Mouse (Mus musculus) MEL-GATA-1-ER (cell line): ENCODE measurements at regions not wholly inside any gene's neighbourhood (a gene's known extent, or its start where the extent isn't known, plus 50 kb on each side); places are given as distances from the start of the nearest gene placed in this dataset.

Source experiments
- DNase-seq: peaks from one replicate; pipeline ENCODE4 v3.0.0-alpha.2; 2012; ENCODE audit warnings: low read depth; ENCODE audit errors: extremely low read depth

GRCm38 (mm10) chr9:14173631-14174323 is 101.1 kb upstream of the Sesn3 start:
- no peak for DNase-seq

- DNase-seq = no peak
Observed at GRCm38 (mm10) chr9:14174324-14175040, 100.4 kb upstream of the Sesn3 start.

GRCm38 (mm10) chr9:14175041-14175881 is 99.6 kb upstream of the Sesn3 start:
- no peak for DNase-seq

GRCm38 (mm10) chr9:14179777-14180176 is 95.1 kb upstream of the Sesn3 start:
- DNase-seq = no peak

- DNase-seq = no peak
Observed at GRCm38 (mm10) chr9:14184261-14184660, 90.6 kb upstream of the Sesn3 start.

GRCm38 (mm10) chr9:14185681-14186080 is 89.2 kb upstream of the Sesn3 start:
- no peak for DNase-seq

- DNase-seq = peak; percentile 23
Observed at GRCm38 (mm10) chr9:14187753-14188152, 87.1 kb upstream of the Sesn3 start.

- DNase-seq = no peak
Observed at GRCm38 (mm10) chr9:14188504-14188903, 86.4 kb upstream of the Sesn3 start.

- no peak for DNase-seq
Observed at GRCm38 (mm10) chr9:14190660-14191059, 84.2 kb upstream of the Sesn3 start.

GRCm38 (mm10) chr9:14194748-14195147 is 80.1 kb upstream of the Sesn3 start:
- DNase-seq = no peak

GRCm38 (mm10) chr9:14199116-14199515 is 75.8 kb upstream of the Sesn3 start:
- no peak for DNase-seq

- no peak for DNase-seq
Observed at GRCm38 (mm10) chr9:14199983-14200700, 74.7 kb upstream of the Sesn3 start.

- DNase-seq = no peak
Observed at GRCm38 (mm10) chr9:14200852-14201251, 74.0 kb upstream of the Sesn3 start.

- no peak for DNase-seq
Observed at GRCm38 (mm10) chr9:14202551-14203306, 72.1 kb upstream of the Sesn3 start.

GRCm38 (mm10) chr9:14203307-14203695 is 71.6 kb upstream of the Sesn3 start:
- DNase-seq = no peak

- no peak for DNase-seq
Observed at GRCm38 (mm10) chr9:14203768-14204416, 71.0 kb upstream of the Sesn3 start.

GRCm38 (mm10) chr9:14204817-14205216 is 70.0 kb upstream of the Sesn3 start:
- no peak for DNase-seq

- no peak for DNase-seq
Observed at GRCm38 (mm10) chr9:14206838-14207560, 67.9 kb upstream of the Sesn3 start.

- DNase-seq = no peak
Observed at GRCm38 (mm10) chr9:14207561-14207936, 67.3 kb upstream of the Sesn3 start.

GRCm38 (mm10) chr9:14213283-14213682 is 61.6 kb upstream of the Sesn3 start:
- no peak for DNase-seq
